Mouse (Mus musculus): ENCODE measurements around the gene Icam2.

Icam2 gene

DNA sequence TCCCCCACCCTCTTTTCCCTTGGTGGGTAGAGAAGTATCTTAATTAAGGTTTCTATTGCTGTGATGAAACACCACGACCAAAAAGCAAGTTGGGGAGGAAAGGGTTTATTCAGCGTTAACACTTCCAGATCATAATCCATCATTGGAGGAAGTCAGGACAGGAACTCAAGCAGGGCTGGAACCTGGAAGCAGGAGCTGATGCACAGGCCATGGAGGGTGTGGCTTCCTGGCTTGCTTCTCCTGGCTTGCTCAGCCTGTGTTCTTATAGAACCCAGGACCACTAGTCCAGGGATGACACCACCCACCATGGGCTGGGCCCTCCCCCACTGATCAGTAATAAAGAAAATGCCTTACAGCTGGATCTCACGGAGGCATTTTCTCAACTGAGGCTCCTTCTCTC is 2.9 kb upstream of the Icam2 start:
- DNase-seq = no peak

DNA sequence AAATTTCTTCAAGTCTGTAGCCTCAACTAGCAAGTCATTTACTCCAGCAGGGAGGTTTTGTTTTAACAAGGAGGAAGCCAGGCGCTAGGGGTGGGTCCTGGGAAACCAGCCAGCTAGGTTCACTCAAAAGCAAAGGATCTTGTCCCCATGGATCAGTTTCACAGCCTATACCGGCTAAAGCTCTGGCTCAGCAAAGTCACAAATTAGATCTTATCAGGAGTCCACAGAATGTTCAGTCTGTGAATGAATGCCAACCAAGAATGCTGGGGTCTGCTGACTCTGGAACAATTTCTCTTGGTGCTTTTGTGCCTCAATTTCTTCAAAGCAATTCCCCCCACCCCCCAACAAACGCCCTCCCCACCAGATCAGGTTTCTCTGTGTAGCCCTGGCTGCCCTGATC is 1.7 kb upstream of the Icam2 start:
- no peak for DNase-seq

DNA sequence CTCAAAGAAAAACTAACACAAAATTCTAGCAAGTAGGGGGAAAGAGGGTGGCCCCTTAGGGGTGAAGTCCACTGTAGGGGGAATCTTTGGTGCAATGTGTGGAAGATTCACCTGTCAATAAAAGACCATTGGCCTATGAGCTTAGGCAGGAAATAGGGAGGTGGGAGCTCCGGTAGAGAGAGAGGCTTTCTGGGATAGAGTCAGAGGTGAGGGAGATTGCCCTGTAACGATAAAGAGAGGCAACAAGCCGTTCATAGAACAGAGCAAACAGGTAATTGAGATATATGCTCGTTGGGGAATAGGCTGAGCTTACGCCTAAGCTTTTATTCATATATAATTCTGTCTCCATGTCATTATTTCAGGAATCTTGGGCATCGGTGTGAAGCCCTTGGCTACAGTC is 855 bp downstream of the Icam2 start:
- no peak for DNase-seq

DNA sequence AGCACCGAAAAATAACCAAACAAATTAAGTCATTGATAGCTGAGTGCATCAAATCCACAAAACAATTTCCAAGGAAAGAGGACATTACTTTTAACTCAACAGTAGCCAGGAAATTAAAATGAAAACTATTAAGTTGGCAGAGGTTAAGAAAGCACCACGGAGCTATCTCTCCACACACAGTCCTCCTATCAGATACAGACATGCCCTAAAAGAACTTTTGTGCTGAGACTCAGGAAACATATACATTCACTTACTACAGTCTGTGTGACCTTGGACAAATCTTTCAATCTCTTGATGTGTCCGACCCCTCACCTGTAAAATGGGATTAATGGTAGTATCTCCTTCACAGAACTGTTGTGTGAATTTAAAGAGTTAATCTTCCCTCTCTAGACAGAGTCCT is 1.5 kb downstream of the Icam2 start:
- DNase-seq = no peak

DNA sequence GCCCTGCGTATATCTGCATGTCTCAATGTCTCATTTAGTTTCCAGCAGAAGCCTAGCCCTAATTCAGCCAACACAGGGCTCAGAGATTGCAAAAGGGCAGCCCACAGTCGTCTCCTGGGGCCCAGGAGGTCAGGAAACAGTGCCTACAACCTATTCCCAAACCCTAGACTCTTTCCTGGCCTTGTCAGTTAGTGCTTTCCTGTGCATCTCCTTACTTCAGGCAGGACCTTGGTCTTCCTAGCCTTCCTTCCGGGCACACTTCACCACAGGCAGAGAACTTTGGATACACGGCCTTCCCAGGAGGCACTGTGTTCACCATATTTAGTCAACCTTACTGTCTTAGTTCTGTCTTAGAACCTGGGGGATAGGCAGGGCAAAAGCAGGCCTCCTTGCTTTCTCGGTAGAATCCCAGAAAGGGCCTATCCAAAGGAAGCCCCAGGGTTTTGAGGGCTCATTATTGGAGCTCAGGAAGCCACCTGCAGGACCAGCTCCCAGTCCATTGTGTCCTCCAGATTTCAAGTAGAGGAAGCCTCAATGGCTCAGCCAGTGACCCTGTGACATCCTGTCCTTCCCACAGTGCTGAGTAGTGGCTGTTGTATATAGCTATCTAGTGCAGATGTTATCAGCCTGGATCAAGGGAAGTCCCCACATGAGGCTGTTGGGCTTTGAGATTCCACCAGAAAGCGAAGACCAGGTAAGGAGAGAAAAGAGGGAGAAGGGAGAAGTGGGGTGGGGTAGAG is 4.7 kb downstream of the Icam2 start:
- DNase-seq = no peak

DNA sequence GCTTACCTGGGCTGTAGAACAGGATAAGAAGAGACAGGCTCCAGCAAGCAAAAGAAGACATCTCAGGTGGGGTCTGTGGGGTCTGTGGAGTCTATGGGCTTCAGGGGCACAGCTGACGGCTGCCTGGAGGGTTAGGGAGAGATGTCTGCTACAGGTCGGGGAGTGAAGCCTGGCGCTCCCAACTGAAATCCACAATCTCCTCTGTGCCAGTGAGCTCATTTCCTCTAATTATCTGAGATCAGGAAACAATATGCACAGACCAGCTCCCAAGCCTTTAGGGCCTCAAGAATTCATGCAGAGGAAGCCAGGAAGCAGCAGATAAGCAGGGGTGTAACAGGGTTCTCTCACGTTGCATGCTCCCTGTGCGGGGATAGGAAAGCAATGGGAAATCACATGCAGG is 5.5 kb downstream of the Icam2 start:
- DNase-seq = no peak

DNA sequence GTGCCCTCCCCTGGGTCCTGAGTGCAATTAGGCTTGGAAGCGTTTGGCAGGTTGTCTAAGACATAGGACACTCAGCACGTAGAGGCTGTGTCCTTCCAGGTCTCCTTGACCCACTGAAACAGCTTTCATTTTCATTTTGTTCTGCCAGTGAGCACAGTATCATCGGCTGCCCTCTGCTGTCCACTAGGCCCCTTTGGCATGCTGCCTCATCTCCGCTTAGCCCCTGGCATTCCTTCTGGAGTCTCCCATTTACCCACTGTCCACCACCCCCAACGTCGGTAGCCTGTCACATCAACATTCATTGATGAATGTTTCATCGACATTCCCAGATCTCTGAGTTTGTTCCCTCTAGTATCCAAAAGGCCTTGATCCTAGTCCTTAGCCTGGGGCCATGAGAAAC is 6.0 kb downstream of the Icam2 start:
- no peak for DNase-seq

DNA sequence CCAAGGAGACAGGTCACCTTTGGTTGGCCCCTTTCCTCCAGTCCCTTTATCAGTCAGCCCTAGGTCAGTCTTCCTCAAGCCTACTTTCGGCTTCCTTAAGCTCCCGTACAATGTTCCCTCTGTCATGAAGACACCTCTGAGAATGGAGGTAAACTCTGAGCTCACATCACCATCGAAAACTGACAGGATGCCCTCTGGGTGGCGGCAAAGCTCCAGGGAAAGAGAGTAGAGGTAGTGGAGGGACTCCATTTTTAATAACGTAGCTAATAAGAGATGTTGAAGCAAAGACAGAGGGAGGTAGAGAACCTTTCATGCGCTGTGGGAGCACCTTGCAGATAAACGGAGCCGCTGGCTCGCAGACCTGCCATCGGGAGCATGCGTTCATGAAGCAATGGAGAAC is 6.9 kb downstream of the Icam2 start:
- no peak for DNase-seq

DNA sequence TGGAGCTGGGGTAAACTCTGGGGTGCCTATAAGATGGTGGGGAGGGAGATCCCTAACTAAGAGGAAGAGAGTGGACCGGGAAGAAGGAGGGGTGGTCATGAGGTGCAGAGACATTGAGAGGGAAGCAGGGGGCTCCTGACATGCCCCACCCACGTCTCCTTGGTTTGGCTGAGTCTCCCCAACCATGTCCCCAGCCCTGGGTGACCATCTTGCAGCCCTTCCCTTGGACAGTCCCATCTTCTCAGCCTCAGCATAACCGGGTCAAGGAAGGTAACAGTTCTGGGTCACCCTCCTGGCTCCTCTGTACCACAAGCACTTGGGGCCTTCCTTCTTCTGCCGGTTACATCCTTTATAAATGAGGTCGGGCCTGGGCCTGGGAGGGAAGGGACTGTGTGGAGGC is 12.9 kb downstream of the Icam2 start:
- no peak for DNase-seq

DNA sequence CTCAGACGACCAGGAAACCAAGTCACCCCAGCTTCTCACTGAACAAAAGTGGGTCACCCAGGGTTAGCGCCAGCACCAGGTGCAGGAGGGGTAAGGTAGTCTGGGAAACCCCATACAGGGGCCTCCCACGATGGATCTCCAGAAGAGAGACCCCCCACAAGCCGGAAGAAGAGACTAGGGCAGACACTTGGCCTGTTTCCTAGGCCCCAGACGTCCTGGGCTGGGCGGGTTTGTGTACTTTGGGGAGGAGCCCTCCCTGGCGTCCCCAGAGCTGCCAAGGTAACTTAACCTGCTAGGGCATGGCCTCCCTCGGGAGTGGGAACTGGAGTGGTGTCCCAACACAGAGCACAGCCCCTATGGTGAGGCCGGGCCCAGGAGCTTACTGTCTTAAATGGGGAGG is 13.3 kb downstream of the Icam2 start:
- no peak for DNase-seq

DNA sequence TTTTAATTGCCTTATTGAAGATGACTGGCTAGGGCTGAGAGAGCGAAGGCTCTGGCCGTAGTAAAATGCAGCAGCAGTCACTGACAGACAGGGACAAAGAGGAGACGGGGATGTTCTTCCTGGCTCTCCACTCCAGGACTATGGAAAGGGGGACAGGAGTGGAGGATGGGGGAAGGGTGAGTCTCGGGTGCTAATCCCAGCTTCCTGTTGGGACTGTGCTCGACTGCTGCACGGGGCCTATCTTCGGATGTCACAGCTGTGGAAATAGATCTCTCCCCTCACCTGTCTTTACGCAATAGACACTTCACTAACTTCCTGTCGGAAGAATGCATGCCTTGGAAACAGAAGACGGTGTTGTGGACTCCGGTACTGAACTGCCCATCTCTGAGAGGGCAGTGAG is 13.9 kb downstream of the Icam2 start:
- DNase-seq = no peak

DNA sequence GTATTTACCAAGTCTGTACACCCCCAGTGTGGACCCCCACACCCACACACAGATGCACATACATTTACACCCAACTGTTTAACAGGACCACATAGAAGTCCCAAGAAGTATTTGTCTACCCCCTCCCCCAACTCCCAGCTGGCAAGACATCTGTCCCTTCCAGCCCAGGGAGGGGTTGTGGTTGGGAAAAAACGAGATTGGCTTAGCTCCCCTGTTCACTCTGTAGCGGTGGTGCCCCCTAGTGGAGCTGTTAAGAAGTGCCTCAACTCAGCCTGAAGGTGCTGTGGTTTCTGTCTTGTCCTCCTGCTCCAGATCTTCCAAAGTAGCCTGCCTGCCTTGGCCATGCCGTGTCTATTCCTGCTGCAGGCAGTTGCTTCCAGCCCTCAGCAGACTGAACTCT is 21.6 kb downstream of the Icam2 start:
- DNase-seq = peak; percentile 76 to 83

DNA sequence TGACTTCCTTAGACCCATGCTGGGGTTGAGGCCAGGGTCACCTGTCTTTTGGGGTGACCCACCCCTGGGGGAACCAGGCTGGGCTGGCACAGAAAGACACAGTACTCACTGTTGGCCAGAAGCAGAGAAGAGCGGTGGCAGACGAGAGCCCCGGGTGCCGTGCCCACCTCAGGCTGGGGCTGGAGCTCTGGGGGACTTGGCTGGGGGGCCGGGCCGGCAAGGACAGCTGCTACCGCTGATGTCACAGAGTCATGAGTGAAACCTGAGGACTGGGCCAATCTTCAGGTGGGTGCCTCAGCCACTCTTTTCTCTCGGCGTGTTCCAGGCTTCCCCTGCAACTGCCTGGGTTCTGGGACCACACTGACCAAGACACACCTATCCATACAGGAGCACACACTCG is 22.5 kb downstream of the Icam2 start, which contains the start of gene Prr29:
Prr29 (plus strand) TSS at position 107 of the 400 bp plus-strand sequence.
- DNase-seq = no peak

DNA sequence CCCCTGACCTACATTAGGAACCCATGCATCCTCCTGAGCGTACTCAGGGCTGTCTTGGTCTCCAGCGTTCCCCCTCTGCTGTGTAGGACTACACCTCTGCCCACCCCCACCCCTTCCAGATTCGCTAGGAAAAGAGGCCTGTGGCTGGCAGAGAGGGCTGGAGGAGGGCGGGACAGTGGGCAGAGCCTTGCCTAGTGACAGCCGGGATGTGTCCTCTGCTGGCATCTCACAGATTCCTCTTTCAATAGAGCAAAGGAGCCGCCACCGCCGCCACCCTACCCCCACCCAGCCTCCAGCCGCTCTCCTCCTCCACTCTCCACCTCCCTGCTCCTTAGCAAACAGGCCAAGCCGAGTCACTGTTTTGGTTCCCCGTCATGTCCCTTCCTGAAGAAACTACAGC is 23.2 kb downstream of the Icam2 start:
- DNase-seq = no peak

DNA sequence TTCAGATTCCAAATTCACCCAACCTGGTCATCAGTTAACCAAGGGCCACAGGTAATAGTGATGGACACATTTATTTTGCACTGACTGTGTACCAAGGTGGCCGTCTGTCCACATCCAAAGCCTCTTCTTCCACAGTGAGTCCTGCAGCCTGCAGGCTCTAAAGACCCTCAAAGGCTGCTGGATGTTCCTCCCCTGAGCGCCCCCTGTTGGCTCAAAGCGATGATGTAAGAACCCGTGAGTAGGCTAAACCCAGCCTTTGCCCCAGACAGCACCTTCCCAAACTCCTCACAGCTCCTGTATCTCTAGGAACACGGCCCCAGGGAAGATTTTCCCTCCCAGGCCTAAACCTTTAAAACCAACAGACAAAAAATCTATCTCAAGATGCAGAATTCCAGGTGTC is 28.5 kb downstream of the Icam2 start:
- no peak for DNase-seq

DNA sequence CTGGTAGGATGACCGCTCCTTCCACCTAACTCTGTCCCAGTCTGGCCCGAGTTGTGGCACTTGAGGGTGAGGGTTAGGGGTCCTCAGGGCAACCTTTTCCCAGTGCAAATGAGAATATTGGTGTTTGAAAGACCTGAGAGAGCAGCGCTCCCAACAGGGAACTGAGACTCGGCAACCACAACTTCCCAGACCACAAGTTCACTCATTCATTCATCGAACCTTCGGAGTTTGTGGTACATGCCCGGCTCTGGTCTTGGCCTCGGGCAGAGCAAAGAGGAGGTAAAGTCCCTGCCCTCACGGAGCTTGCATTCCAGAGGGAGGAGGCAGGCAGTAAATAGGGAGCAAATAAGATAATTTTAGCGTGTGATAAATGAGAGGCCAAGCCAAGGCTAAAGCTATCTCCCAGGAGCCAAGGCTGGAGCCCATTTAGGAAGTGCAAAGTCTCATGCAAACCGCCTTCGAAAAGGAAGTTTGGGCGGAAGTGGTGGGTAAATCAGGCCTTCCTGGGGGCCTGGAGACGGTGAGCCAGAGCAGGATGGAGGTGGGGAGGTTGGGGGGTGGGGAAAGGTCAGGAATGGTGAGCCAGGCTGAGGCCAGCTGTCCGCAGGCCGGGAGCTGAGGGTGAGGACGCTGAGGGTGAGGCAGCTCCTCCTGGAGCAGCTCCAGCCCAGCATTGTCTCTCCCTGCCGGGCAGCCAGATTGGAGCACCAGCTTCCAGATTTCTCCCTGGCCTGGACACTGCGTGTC is 32.3 kb downstream of the Icam2 start:
- DNase-seq = peak; percentile 72 to 80

DNA sequence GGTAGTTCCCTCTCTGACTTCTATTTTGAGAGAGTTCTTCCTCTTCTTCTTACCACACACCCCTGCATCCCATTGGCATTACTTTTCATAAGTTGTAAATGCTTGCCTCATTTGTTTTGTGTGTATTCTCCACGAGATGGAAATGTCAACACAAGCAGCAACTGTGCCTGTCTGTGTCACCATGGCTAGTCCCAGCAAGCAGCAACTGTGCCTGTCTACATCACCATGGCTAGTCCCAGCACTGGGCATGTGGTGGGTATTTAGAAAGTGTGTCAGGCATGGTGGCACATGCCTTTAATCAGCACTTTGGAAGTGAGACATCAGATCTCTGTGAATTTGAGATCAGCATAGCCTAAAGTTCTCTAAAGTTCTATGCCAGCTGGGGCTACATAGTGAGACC is 33.7 kb downstream of the Icam2 start:
- no peak for DNase-seq

DNA sequence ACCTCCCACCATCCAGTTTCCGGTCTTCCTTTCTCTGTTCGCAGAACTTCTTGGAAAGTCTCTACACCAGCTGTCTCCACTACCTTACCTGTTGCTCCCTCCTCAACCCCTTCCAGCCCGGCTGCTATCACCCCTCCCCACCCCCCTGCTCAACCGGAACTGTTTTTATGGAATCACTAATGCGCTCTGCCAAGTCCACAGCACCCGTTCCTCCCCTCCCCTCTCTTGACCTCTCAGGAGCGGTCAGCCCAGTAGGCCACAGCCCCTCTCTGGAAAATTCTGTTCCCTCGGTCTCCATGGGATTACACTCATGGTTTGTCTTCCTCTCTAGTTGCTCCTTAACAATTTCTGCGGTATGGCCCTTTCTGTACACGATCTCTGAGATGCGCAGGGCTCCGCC is 34.7 kb downstream of the Icam2 start, which contains the start of gene Scn4a:
Scn4a (minus strand) TSS at position 101 of the 400 bp plus-strand sequence.
- no peak for DNase-seq

DNA sequence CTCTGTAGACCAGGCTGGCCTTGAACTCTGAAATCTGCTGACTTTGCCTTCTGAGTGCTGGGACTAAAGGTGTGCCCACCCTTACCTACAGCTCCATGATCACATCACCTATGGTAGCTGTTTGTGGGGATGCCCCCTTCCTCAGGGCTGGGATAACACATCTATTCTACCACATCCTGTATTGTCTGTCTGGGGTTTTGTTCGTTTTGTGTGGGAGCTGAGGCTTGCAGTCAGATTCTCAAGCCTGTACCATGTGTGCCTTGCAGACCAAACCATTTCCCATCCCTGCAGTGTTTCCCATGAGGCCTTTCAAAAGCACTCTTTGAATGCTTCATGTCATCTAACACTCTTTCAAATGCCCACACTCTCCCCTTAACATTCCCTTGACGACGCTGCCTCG is 35.9 kb downstream of the Icam2 start:
- DNase-seq = no peak

DNA sequence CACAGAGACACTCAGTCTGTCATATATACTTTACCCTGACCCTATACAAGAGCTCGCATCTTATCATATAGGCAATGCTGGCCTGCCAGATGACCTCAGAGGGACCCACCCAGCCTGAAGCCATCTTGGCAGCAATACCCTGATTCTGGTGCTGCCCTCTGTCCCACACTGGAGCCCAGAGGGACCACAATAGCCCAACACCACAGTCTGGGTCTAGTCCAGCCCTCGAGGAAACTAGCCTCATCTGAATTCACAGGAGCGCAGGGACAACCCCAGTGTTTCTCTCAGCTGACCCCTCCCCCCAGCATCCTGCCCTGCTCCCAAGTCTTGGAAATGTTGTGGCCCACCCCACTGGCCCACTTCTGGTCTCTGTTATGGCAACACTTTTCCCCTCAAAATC is 36.6 kb downstream of the Icam2 start:
- no peak for DNase-seq

DNA sequence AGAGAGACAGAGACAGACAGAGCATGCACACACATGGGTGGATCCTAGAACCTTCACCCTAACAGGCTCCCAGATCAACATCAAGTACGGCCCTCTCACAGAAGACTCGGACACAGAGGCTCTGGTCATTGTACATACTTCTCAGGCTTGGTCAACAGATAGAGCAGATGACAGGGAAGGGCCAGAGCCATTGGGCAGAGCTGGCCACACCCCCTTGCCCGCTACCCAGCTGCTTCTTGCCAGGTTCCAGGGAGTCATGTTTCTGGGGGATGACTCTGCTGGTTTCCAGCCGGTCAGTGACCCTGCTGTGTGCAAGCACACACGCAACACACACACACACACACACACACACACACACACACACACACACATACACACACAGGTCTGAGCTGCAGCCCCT is 37.0 kb downstream of the Icam2 start:
- DNase-seq = no peak

DNA sequence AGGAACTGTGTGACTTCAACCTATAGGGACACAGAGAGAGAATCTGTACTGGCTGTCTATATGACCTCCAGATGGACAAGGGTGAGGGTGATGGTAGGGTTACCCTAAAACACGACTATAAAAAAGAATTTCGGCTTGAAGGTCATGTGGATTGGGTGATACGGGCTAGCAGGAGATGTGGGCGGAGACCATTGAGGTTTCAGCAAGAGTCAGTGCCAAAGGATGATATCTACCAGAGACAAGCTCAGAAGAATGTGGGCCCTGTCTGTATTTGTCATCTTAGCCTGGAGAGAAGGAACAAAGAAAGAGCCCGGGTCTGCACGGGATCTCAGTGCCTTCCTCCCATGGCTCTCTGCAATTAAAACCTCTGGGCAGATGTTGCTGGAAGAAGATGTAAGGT is 38.1 kb downstream of the Icam2 start:
- no peak for DNase-seq

DNA sequence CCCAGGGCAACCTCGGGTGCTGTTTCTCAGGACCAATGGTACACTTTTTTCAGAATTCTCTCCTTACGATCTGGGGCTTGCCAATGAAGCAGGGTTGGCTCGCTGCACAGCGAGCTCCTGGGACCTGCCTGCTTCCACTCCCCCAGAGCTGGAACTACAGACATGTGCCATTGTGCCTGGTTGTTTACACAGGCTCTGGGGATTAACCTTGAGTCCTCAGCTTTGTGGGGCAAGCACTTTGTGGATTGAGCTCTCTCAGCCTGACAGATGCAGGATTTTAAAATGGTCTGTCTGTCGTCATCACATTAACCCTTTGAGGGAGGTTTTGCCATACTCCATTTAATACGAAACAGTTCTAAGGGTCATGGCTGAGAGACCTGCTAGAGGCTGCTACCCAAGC is 43.0 kb downstream of the Icam2 start:
- DNase-seq = no peak

DNA sequence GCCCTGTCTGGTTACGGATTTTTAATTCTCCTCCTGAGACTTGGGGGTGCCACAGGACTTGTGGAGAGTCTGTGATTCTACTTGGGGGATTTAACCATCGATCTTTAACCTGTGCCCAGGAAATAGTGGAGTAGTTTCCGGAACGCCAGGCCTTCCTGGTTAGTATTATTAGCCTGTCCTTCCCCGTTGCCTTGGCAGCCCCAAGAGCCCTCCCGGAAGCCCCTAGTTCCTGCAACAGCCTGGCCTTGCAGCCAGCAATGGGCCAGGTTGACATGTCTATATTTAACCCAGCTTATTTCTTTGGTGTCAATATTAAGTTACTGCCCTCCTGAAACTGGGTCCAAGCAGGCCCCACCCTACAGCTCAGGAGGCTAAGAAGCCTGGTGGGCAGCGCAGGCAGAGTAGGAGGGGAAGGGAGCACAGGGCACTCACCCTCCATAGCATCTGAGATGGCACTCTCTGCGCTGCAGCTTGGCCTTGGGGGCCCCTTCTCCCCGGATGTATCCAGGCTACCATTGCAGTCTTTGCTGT is 46.8 kb downstream of the Icam2 start:
- DNase-seq = no peak

Measured in cerebellum, adult 18-20 months (tissue).